Mouse (Mus musculus) embryo, embryonic 11 days (tissue): ENCODE measurements around the gene Serpina3k.
"Not testable (repeated sequence)": the region's sequence is repeated elsewhere in the genome, so short reads cannot be mapped to it uniquely, and the experiment has no call there.

Experiments
- DNase-seq: peaks from one replicate; pipeline ENCODE4 v3.0.0-alpha.2; 2015

Serpina3k gene

GRCm38 (mm10) chr12:104338226-104338625 lies at the start of gene Serpina3k, which contains the start of gene Serpina3m:
Gene Serpina3k, plus strand, starts transcription at chr12:104338486.
Gene Serpina3m, plus strand, starts transcription at chr12:104338486.
- not testable (repeated sequence) for DNase-seq

DNA sequence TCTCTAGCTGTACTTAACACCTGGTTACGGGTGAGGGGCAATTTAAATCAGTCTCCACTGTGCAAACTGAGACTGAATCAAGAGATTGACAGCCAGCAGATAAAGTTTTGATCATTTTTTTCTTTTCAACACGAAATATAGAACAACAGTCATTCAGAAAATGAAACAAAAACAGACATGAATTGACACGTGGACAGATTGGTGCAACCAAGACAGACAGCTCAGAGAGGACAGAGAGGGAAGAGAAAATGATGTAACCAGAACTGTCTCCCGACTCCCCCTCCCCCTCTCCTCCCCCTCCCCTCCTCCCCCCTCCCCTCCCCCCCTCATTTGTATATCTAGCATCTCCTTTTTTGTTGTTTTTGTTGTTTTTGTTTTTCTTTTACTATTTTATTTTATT lies 48.4 kb upstream of the Serpina3k start:
- DNase-seq = no peak

- DNase-seq = no peak
Observed at GRCm38 (mm10) chr12:104293963-104294362, 44.3 kb upstream of the Serpina3k start.

GRCm38 (mm10) chr12:104298049-104298448 lies 40.2 kb upstream of the Serpina3k start:
- no peak for DNase-seq

DNA sequence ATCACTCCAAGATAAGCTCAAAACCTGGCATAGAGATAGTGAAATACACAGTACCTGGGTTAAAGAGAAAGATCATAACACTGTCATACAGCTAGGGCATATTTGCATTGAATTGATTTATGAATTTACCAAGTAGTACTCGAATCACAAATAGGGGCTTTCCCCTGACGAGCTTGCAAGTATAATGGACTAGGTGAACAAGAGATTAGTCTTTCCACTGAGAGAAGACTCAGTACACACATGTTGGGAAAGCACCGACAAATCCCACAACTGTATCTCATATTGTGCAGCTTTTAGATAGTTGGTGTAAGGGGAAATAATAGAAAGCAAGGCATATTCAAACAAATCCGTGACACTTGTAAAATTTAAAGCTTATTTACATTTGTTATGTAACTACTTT lies 32.3 kb upstream of the Serpina3k start:
- DNase-seq = no peak

GRCm38 (mm10) chr12:104314253-104314652 lies 24.0 kb upstream of the Serpina3k start, which contains the start of gene Serpina3j:
Gene Serpina3j, plus strand, starts transcription at chr12:104314553.
- no peak for DNase-seq

DNA sequence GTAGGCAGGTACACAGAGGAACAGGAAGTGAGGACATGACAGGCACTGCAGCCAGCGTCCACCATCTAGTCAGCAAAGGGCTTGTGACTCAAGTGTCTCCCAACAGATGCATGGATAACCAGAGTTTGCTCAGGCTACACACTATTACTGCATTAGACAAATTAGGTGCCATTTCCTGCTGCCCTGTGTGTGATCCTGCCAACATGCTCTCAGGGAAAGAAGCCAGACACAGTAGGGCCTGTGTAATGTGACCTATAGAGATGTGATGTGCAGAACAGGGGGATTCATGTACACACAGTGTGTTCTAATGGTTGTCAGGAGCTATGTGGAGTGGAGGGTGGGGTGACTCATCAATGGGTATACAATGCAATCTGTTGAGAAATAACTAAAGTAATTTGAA lies 15.8 kb upstream of the Serpina3k start:
- no peak for DNase-seq

DNA sequence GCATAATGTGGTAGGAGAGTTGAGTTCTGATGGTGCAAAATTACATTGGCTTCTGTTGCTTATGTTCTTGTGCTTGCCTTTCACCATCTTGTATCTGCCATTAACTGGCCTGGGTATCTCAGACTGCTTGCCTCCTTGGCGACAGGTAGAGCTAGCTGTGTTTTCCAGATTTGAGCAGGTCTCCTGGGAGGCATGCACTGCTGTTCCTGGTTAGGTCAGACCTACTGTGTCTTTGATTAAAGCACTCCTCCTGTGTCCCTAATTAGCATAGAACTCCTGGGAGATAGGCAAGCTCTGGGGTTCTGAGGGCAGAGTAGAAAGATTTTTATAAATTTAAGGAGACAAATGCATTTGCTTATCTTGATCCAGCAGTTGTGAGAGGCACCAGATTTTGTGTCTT lies 6.6 kb upstream of the Serpina3k start:
- no peak for DNase-seq

DNA sequence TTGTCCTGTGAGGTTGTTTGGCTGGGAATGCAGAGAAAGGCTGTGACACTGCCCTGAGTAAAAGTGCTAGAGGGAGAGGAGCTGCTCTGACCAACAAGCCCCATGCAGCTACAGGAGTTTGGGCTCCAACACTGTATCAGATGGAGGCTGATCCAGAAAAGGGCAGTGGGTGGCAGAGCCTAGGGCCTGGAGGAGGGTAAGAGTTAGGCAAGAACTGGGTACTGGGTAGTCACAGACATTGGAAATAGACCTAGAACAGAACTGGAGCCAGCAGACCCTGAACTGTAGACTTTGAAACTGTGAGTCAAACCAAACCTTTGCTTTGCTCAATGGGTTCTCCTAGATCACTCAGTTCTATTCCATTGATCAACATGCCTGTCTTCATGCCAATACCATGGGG lies 1.4 kb upstream of the Serpina3k start:
- not testable (repeated sequence) for DNase-seq

GRCm38 (mm10) chr12:104338705-104339104 lies 419 bp downstream of the Serpina3k start:
- DNase-seq = no peak

DNA sequence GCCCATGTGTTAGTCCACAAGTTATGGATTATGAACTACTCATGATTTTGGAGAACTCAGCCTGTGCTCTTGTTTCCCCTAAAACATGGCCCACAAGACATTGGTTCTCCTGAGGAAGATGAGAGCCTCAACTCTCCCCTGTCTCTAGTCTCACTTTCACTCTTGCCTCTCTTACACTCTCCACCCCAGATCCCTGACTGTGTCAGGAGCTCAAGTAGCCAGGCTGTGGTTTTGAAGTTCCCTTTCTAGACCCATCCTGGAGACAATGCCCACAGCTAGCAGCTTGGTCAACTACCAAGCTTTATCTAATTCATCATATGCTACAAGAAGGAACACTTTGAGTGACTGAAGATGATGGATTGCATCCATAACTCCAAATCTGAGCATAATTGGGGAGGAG lies 4.2 kb downstream of the Serpina3k start:
- not testable (repeated sequence) for DNase-seq

DNA sequence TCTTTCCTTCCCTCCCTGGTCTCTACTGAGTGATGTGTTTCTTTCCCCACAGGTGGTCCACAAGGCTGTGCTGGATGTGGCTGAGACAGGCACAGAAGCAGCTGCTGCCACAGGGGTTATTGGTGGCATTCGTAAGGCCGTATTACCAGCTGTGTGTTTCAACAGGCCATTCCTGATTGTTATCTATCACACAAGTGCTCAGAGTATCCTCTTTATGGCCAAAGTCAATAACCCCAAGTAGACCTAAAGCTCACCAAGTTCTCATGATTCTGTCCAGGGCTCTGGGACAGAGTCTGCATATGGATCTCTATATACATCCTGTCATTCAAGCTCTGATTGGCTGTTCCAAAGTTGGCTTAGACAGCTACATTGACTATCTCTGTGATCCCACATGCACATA lies 6.9 kb downstream of the Serpina3k start:
- no peak for DNase-seq

- no peak for DNase-seq
Observed at GRCm38 (mm10) chr12:104345707-104346106, 7.4 kb downstream of the Serpina3k start.

GRCm38 (mm10) chr12:104347091-104347490 lies 8.8 kb downstream of the Serpina3k start:
- DNase-seq = no peak

- peak; percentile 41 for DNase-seq
Observed at GRCm38 (mm10) chr12:104351812-104352211, 13.5 kb downstream of the Serpina3k start.

DNA sequence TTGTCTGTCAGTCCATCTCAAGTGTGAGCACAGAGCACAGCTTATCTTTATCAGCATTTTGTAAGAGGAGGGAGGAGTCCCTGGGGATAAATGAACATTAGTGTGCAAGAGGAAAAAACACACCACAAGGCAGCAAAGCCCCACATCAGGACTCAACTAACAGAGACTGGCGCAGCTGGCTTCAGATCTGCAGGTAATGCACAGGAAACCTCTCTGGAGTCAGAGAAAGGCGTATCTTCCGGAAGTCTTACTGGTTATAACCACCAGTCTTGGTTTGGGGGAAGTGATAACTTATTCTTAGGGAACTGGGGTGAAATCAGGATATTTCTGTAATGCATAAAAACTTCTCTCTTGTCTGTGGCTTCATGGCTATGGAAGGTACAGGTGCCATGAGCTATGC lies 17.7 kb downstream of the Serpina3k start:
- DNase-seq = no peak

DNA sequence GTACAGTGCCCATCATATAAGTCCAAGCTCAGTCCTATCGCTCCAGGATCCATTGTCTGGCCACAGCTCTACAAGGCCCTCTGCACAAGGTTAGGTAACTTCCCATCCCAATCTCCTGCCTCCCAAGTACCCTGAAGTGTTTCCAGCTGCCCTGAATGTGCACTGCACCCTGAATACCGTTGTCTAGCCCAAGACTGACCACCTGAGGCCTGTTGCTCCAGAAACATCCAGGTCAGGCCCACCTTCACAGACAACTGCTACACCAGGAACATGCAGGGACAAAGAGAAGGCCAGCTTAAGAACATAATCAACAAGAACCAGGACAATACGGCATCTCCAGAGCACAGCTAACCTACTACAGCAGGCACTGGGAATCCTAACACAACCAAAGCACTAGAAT lies 31.7 kb downstream of the Serpina3k start:
- DNase-seq = no peak

- DNase-seq = not testable (repeated sequence)
Observed at GRCm38 (mm10) chr12:104377179-104377578, 38.9 kb downstream of the Serpina3k start.

- not testable (repeated sequence) for DNase-seq
Observed at GRCm38 (mm10) chr12:104378351-104378750, 40.1 kb downstream of the Serpina3k start.

DNA sequence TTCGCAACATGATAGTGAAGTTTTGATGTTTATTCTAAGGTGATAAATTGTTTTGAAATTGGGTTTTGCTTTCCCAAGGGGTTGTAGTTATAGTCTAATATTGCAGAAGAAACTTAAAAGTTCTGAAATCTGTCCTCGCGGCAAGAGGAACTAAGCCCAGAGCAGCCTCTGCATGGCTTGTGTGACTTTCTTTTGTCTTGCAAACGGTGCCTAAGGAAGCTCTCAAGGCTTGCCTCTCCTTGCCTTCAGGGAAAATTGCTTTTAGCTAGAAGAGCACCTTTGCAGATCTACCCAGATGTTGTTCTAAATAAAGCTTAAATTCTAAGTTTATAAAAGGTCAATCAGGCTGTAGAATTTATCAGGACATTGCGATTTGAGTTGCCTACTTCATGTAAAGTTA lies 40.5 kb downstream of the Serpina3k start:
- not testable (repeated sequence) for DNase-seq

DNA sequence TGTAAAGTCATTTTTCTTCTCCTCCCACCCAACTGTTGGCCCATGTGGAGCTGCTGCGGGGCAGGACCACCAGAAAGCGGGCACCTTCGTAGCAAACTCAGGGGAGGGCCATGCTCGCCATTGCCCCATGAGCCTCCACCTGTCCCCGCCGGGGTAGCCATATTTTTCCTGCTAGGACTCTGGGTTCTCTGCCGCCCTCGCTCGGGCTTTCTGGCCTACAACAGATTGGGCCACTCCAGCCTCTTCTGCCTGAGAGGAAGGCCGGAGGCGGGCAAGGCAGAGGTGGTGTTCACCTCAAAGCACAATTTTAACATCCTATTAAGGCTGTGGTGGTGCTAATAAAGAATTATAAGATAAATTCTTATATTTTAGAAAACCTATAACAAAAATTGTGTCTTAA lies 41.6 kb downstream of the Serpina3k start:
- no peak for DNase-seq

GRCm38 (mm10) chr12:104381071-104381604 lies 42.9 kb downstream of the Serpina3k start:
- DNase-seq = not testable (repeated sequence)

- not testable (repeated sequence) for DNase-seq
Observed at GRCm38 (mm10) chr12:104385987-104386386, 47.7 kb downstream of the Serpina3k start.

DNA sequence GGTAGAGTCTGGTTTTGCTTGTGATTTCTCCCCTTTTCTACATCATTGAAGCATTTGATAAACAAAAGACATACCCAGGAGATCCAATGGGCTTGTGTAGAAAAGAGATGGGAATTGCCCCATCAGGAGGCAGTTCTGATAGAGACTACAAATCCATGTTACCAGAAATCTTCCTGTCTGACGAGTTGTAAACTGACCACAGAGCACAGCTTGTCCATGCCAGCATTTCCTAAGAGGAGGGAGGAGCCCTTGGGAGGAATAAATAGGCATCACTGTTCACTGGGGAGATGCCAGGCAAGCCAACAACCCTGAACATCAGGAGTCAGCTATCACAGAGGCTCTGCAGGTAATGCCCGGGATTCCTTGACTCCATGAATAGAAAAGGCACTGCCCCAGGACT lies 48.6 kb downstream of the Serpina3k start:
- not testable (repeated sequence) for DNase-seq

DNA sequence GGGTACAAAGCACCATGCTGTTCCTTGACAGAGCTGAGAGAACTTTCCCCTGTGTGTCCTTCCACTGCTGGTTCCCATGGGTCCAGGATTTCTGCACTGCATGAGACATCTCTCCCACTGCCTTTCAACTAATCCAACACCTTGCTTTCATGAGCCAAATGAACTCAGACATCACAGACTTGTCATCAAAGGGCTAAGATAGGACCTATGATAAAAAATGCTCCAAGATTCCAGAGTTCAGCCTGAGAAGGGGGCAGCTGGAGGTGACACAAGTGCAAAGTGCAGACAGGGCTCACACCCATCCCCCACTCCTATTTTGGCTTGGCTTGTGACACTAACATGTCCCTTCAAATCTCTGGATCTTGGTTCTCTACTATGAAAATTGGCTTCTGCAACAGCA lies 50.2 kb downstream of the Serpina3k start:
- DNase-seq = no peak
